Mouse (Mus musculus): ENCODE results near the gene Olfr1417. TPM values are rescaled to one million over a fixed set of nuclear protein-coding genes. Genes with fewer than 3 reads are reported as not detected.

The Olfr1417 gene
- not detected for total RNA-seq (2023)

GRCm38 (mm10) chr19:11839119-11839518 lies at the start of gene Olfr1417:
Gene Olfr1417, minus strand, starts transcription at chr19:11839219.

GRCm38 (mm10) chr19:11886265-11886664 lies 47.2 kb upstream of the Olfr1417 start, which contains the start of gene Olfr1420:
Gene Olfr1420, plus strand, starts transcription at chr19:11886565.

GRCm38 (mm10) chr19:11875006-11875405 lies 36.0 kb upstream of the Olfr1417 start, which contains the start of gene Olfr1419:
Gene Olfr1419, minus strand, starts transcription at chr19:11875106.

GRCm38 (mm10) chr19:11860966-11861365 lies 21.9 kb upstream of the Olfr1417 start, which contains the start of gene Olfr1418:
Gene Olfr1418, minus strand, starts transcription at chr19:11861066.

GRCm38 (mm10) chr19:11819143-11819700 lies 19.8 kb downstream of the Olfr1417 start, which contains the start of gene Stx3:
Gene Stx3, minus strand, starts transcription at chr19:11819403.

Other genes with a start within 250 kb of the Olfr1417 start
- 10 to 100 TPM in 1 of 2 experiments, 1 to 10 TPM in 1; 7.5 to 13.1 TPM for gene Ms4a6d, start 234.4 kb downstream of the Olfr1417 start, total RNA-seq (2023)
- under 1 TPM in 1 of 2 experiments, not detected in 1; 0.41 TPM for gene Ms4a2, start 215.5 kb downstream of the Olfr1417 start, total RNA-seq (2023)
- gene Ms4a3, start 198.4 kb downstream of the Olfr1417 start, total RNA-seq (2023) = not detected
- not detected for gene Oosp2, start 178.7 kb downstream of the Olfr1417 start, total RNA-seq (2023)
- not detected for gene Oosp1, start 148.1 kb downstream of the Olfr1417 start, total RNA-seq (2023)
- not detected for gene Oosp3, start 142.2 kb downstream of the Olfr1417 start, total RNA-seq (2023)
- gene Gif, start 91.7 kb downstream of the Olfr1417 start, total RNA-seq (2023) = not detected
- gene Mrpl16, start 68.8 kb downstream of the Olfr1417 start, total RNA-seq (2023) = 10 to 100 TPM; 26.1 to 26.2 TPM
- 1 to 10 TPM; 7.5 to 9.4 TPM for gene Stx3, start 19.8 kb downstream of the Olfr1417 start, total RNA-seq (2023)
- not detected for gene Olfr1418, start 21.8 kb upstream of the Olfr1417 start, total RNA-seq (2023)
- not detected for gene Olfr1419, start 35.9 kb upstream of the Olfr1417 start, total RNA-seq (2023)
- gene Olfr1420, start 47.3 kb upstream of the Olfr1417 start, total RNA-seq (2023) = not detected
- gene Patl1, start 73.2 kb upstream of the Olfr1417 start, total RNA-seq (2023) = 10 to 100 TPM; 52.7 to 54.4 TPM
- gene Osbp, start 126.7 kb upstream of the Olfr1417 start, total RNA-seq (2023) = 10 to 100 TPM; 44.4 to 45.5 TPM
- not detected for gene Olfr1423, start 202.1 kb upstream of the Olfr1417 start, total RNA-seq (2023)
- gene Olfr1424, start 223.5 kb upstream of the Olfr1417 start, total RNA-seq (2023) = not detected
- gene Olfr1425, start 238.5 kb upstream of the Olfr1417 start, total RNA-seq (2023) = not detected